Mouse (Mus musculus) spleen, adult 18-20 months (tissue): ENCODE measurements around the gene Zscan29.
"Not testable (repeated sequence)": the region's sequence is repeated elsewhere in the genome, so short reads cannot be mapped to it uniquely, and the experiment has no call there.

Source experiments
- DNase-seq, 2 experiments: peaks; one replicate each; pipeline ENCODE4 v3.0.0; 2022; ENCODE audit warnings: mixed read lengths in 2 of 2

The Zscan29 gene

GRCm38 (mm10) chr2:121132822-121133221, 38.1 kb downstream of the Zscan29 start:
- DNase-seq = no peak

GRCm38 (mm10) chr2:121128865-121129620, 41.9 kb downstream of the Zscan29 start:
- no peak for DNase-seq

GRCm38 (mm10) chr2:121127536-121127935, 43.4 kb downstream of the Zscan29 start:
- no peak for DNase-seq

GRCm38 (mm10) chr2:121126302-121126701, 44.6 kb downstream of the Zscan29 start:
- not testable (repeated sequence) for DNase-seq

- DNase-seq = no peak
These were observed 51.7 kb downstream of the Zscan29 start for GRCm38 (mm10) chr2:121119260-121119659.

- no peak for DNase-seq
These were observed 55.5 kb downstream of the Zscan29 start for GRCm38 (mm10) chr2:121115418-121115817.

GRCm38 (mm10) chr2:121109695-121110094, 61.2 kb downstream of the Zscan29 start, which contains the start of gene Tgm7:
TSS of gene Tgm7 (minus strand) at chr2:121109795.
- no peak for DNase-seq
